ENCODE assay signal across 8 mouse cellular contexts in genomic region chr2:118656688-118657281, GRCm38 (mm10). TPM values are rescaled to one million over a fixed set of nuclear protein-coding genes. Genes with fewer than 3 reads are reported as not detected.
A peak's percentile ranks its signal among the peaks of the same experiment; 100 is the strongest.
DNase-seq lines count a peak whose midpoint lies in the region; ATAC-seq and TF ChIP-seq lines count a peak whose summit lies in the region.

No protein-coding gene starts in this region.

- DNase-seq in heart, postnatal 14 days: no peak
- DNase-seq in thymus, postnatal 25 days: peak; percentile 14
- no peak for DNase-seq in thymus, postnatal 14 days
- peak; percentile 39 for DNase-seq in limb, embryonic 14.5 days (ENCODE audit: low spot score)
- DNase-seq in right cerebral cortex, postnatal 25 days: no peak
- no peak for DNase-seq in left cerebral cortex, adult 9 months (ENCODE audit: low spot score in 2 of 2)
- DNase-seq in left cerebral cortex, adult 11 months (ENCODE audit: low spot score): no peak

- 42% methylated on average over 3 of the region's 3 CpGs for WGBS in heart, embryonic 14.5 days
- whole genome bisulfite sequencing in limb, embryonic 14.5 days: 32% methylated on average over 3 of the region's 3 CpGs

- ATAC-seq in heart, embryonic 14.5 days (ENCODE audit: insufficient number of reproducible peaks, insufficient read depth, low FRiP score, low read depth): peak; percentile 18; the same call in 1 of the 2 replicates
- ATAC-seq in limb, embryonic 14.5 days (ENCODE audit: low FRiP score, low read depth): 0 out of 2 replicates have a peak, but pooled peaks have one; percentile 42

- no peak overlapping the region for H3K4me3 ChIP-seq in heart, embryonic 14.5 days (ENCODE audit: control insufficient read depth in 1 of 2, insufficient read depth in 1 of 2, low read depth in 1 of 2, low read length in 2 of 2)
- no peak overlapping the region for H3K4me3 ChIP-seq in limb, embryonic 14.5 days (replicated peaks; ENCODE audit: low read length)

- no peak for TF ChIP-seq POLR2A in limb, embryonic 14.5 days (IDR thresholded peaks at IDR 0.05; ENCODE audit: borderline replicate concordance, extremely low read depth, insufficient read depth, insufficient read length)

- H3K27ac ChIP-seq in heart, embryonic 14.5 days (replicated peaks in 1 of 2; ENCODE audit: control insufficient read depth in 1 of 2, insufficient read depth in 1 of 2, low read depth in 2 of 2, low read length in 2 of 2): peak overlapping the region; percentile 55 to 56; a peak in 3 of 4 replicates
- H3K27ac ChIP-seq in limb, embryonic 14.5 days (replicated peaks; ENCODE audit: low read depth, low read length): no peak overlapping the region

- H3K4me2 ChIP-seq in heart, embryonic 14.5 days (ENCODE audit: low read length): no peak overlapping the region
- no peak overlapping the region for H3K4me2 ChIP-seq in limb, embryonic 14.5 days (replicated peaks; ENCODE audit: low read depth, low read length, severe bottlenecking)

- no peaks in the 10 kb centered on the region for H3K9me3 ChIP-seq in heart, embryonic 14.5 days (ENCODE audit: control insufficient read depth, low read length)
- H3K9me3 ChIP-seq in limb, embryonic 14.5 days (ENCODE audit: control insufficient read depth, low read length): no peaks in the 10 kb centered on the region

- no peaks in the 10 kb centered on the region for H3K27me3 ChIP-seq in heart, embryonic 14.5 days (ENCODE audit: control insufficient read depth, insufficient read depth, low read length)
- no peaks in the 10 kb centered on the region for H3K27me3 ChIP-seq in limb, embryonic 14.5 days (ENCODE audit: control insufficient read depth, insufficient read depth, low read length)

- H3K4me1 ChIP-seq in heart, embryonic 14.5 days (ENCODE audit: control insufficient read depth in 2 of 2, insufficient read depth in 2 of 2, low read length in 2 of 2): peaks cover 24 to 33% of the 10 kb centered on the region in 2 experiments
- H3K4me1 ChIP-seq in limb, embryonic 14.5 days (ENCODE audit: control insufficient read depth, insufficient read depth, low read length): peaks cover 16% of the 10 kb centered on the region

- intact Hi-C loops in heart, postnatal 14 days (cut with DNase I): loop anchor here (5.0 kb wide), 1 partner anchor 36 kb away; no protein-coding TSS in a partner anchor

- peak overlapping the region; percentile 31; the same call in 1 of the 2 replicates for H3K9ac ChIP-seq in heart, embryonic 14.5 days (ENCODE audit: low read length)
- no peak overlapping the region for H3K9ac ChIP-seq in limb, embryonic 14.5 days (ENCODE audit: low read depth, low read length, severe bottlenecking)

- H3K36me3 ChIP-seq in heart, embryonic 14.5 days (ENCODE audit: control insufficient read depth, insufficient read depth, low read length): no peaks in the 10 kb centered on the region
- H3K36me3 ChIP-seq in limb, embryonic 14.5 days (ENCODE audit: control insufficient read depth, insufficient read depth, low read length): no peaks in the 10 kb centered on the region

RNA-seq across cellular contexts. Expression of gene Pak6, which starts 6.3 kb away (rescaled TPM):
- 8.3 and 8.6 TPM in 2 replicates for polyA plus RNA-seq in heart, embryonic 14.5 days (2014; fragmentation: Nextera tagmentation; extraction: Ambion mirVana)
- total RNA-seq in heart, postnatal 14 days (2021): 10 to 100 TPM in 1 of 2 experiments, 1 to 10 TPM in 1; 7.8 to 10.9 TPM
- polyA plus RNA-seq in limb, embryonic 14.5 days (2012; rRNA removed): 4.8 and 5.5 TPM in 2 replicates
- polyA plus RNA-seq in limb, embryonic 14.5 days (2014; fragmentation: Nextera tagmentation; extraction: Ambion mirVana): 3.8 and 4.6 TPM in 2 replicates

RNA-seq across cellular contexts. Expression of gene Ankrd63, which starts 47.0 kb away (rescaled TPM):
- polyA plus RNA-seq in heart, embryonic 14.5 days (2014; fragmentation: Nextera tagmentation; extraction: Ambion mirVana): 2.1 and 3.0 TPM in 2 replicates
- 1 to 10 TPM; 1.7 to 2.8 TPM for total RNA-seq in heart, postnatal 14 days (2021)
- 0.08 and 0.10 TPM in 2 replicates for polyA plus RNA-seq in limb, embryonic 14.5 days (2012; rRNA removed)
- 0.07 TPM in 1 of 2 replicates, not detected in the other for polyA plus RNA-seq in limb, embryonic 14.5 days (2014; fragmentation: Nextera tagmentation; extraction: Ambion mirVana)

RNA-seq across cellular contexts. Expression of gene Bub1b, which starts 58.8 kb away (rescaled TPM):
- polyA plus RNA-seq in heart, embryonic 14.5 days (2014; fragmentation: Nextera tagmentation; extraction: Ambion mirVana): 66.8 and 67.1 TPM in 2 replicates
- 1 to 10 TPM; 3.8 to 8.5 TPM for total RNA-seq in heart, postnatal 14 days (2021)
- 48.5 and 53.5 TPM in 2 replicates for polyA plus RNA-seq in limb, embryonic 14.5 days (2012; rRNA removed)
- polyA plus RNA-seq in limb, embryonic 14.5 days (2014; fragmentation: Nextera tagmentation; extraction: Ambion mirVana): 64.4 and 70.4 TPM in 2 replicates

Comparison
In these comparisons a context has a peak if more than half of its experiments do, and no peak if none do; other contexts are left out.
1. DNase-seq: peak in thymus, postnatal 25 days (single experiment) and limb, embryonic 14.5 days (single experiment); none in heart, postnatal 14 days (0 of 2), thymus, postnatal 14 days (single experiment), right cerebral cortex, postnatal 25 days (single experiment), left cerebral cortex, adult 9 months (0 of 2) and left cerebral cortex, adult 11 months (single experiment).